Mouse (Mus musculus) ES-Bruce4 (cell line): ENCODE measurements around the gene Psma7. TPM values are rescaled to one million over a fixed set of nuclear protein-coding genes. Genes with fewer than 3 reads are reported as not detected.

Source experiments
- H3K27ac ChIP-seq: 2 replicates; pipeline ENCODE4 v1.5.1; 2012; ENCODE audit warnings: low read length, inconsistent platforms; ENCODE audit not compliant: insufficient read depth
- H3K27me3 ChIP-seq: 2 replicates; pipeline ENCODE4 v1.6.1; 2012; ENCODE audit warnings: mild to moderate bottlenecking, low read length, inconsistent platforms; ENCODE audit not compliant: control insufficient read depth, poor library complexity, insufficient read depth, severe bottlenecking
- H3K36me3 ChIP-seq: 2 replicates; pipeline ENCODE4 v1.6.1; 2012; ENCODE audit warnings: inconsistent platforms, mild to moderate bottlenecking, low read length, moderate library complexity; ENCODE audit not compliant: control insufficient read depth, poor library complexity, insufficient read depth, severe bottlenecking
- H3K4me1 ChIP-seq: one replicate; pipeline ENCODE4 v1.8.1; 2011; ENCODE audit warnings: low read length; ENCODE audit not compliant: control insufficient read depth, insufficient read depth
- H3K4me3 ChIP-seq: 2 replicates; pipeline ENCODE4 v1.5.1; 2011; ENCODE audit warnings: low read depth, mild to moderate bottlenecking, low read length
- H3K9ac ChIP-seq: 2 replicates; pipeline ENCODE4 v1.6.1; 2012; ENCODE audit warnings: low read depth, mild to moderate bottlenecking, inconsistent platforms; ENCODE audit not compliant: poor library complexity, severe bottlenecking
- H3K9me3 ChIP-seq: replicated peaks from 2 replicates; pipeline ENCODE4 v1.6.1; 2012; ENCODE audit warnings: mild to moderate bottlenecking, low read length, inconsistent platforms; ENCODE audit not compliant: control insufficient read depth, poor library complexity, insufficient read depth, severe bottlenecking
- CTCF ChIP-seq: IDR thresholded peaks from one replicate; pipeline ENCODE4 v1.8.1; 2011; ENCODE audit warnings: low read depth, low read length
- EP300 ChIP-seq: IDR thresholded peaks from 2 replicates; pipeline ENCODE4 v1.6.1; 2011; ENCODE audit warnings: low read depth, low read length; ENCODE audit not compliant: insufficient read depth
- POLR2A ChIP-seq: IDR thresholded peaks from one replicate; pipeline ENCODE4 v1.8.1; 2011; ENCODE audit warnings: low read length; ENCODE audit not compliant: insufficient read depth
- polyA plus RNA-seq: library from polyadenylated mRNA; stranded (reverse); fragments of >200 nt; gene quantifications from 2 replicates; pipeline ENCODE4 v1.2.4, GENCODE M21; 2011; ENCODE audit warnings: low read depth; ENCODE audit not compliant: missing spikeins, insufficient read depth, insufficient read length

Gene Psma7
- 257 and 264 TPM in 2 replicates for polyA plus RNA-seq

DNA sequence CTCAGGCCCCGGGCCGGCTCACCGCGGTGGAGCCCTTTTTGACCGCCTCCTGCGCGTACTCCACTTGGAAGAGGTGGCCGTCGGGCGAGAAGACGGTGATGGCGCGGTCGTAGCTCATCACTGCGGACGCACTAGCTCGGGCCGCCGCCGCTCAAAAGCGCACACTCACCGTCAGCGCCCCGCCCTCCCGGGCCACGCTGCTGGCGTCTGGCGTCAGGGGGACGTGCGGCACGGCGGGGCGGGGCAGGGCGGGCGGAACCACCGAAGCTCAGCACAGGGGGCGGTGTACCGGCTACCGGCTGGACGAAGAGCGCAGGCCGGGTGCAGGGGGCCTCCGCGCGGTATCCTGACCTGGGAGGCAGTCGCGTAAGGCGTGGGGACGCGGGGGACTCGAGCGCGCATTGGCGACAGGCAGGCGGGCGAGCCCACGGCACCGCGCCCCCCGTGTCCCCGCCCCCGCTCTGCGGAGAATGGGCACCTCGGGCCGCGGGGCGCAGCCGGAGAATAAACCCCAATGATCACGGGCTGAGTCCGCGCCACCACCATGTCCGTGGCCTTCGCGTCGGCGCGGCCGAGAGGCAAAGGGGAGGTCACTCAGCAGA, at the start of gene Psma7, which contains the start of gene Ss18l1:
Gene Psma7, minus strand, starts transcription at position 178 of the 602 bp plus-strand sequence.
Gene Ss18l1, plus strand, starts transcription at position 254 of the 602 bp plus-strand sequence.
- peaks cover 9% of the 10 kb centered on the region for H3K36me3 ChIP-seq
- TF ChIP-seq EP300 (no peak), POLR2A (peak; percentile 74)
- peaks cover 5% of the 10 kb centered on the region for H3K4me1 ChIP-seq
- H3K9me3 ChIP-seq = no peaks in the 10 kb centered on the region
- peak within 1 kb of the TSS; percentile 92 for H3K9ac ChIP-seq
- peak within 1 kb of the TSS; percentile 82 for H3K4me3 ChIP-seq
- no peaks in the 10 kb centered on the region for H3K27me3 ChIP-seq
- H3K27ac ChIP-seq = peak within 1 kb of the TSS; percentile 46; the same call in 1 of the 2 replicates

DNA sequence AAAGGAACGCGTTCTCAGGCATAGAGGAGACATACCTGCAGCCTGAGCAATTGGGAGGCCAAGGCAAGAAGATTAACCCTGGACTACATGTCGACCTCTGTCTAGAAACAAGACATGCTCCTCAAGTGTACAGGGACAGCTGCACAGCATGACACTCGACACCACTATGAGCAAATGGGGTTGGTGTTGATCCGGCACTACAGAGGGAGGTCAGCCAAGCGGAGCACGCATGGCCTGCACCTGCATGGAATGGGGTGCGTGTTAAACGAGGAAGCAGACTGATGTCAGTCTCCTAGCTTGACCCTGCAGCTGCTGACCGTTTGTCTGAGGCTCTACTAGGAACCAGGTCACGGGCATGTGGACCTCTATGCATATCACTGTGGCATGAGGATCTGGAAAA, 48.1 kb upstream of the Psma7 start:
- TF ChIP-seq EP300 (no peak), POLR2A (no peak), CTCF (no peak)

DNA sequence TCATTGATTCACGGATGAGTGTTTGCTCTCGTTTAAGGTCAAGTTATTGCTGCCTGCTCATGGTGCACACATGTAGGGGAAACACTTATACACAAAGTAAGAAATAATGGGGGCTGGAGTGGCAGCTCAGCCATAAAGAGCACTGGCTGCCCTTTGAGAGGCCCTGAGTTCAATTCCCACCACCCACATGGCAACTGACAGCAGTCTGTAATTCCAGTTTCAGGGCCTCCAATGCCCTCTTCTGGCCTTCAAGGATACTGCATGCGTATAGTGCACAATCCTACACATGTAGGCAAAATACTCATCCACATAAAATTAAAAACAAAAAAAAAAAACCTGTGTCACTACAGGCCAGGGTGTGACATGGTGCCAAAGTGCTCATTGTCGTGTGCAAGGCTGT, 45.2 kb upstream of the Psma7 start:
- H3K27ac ChIP-seq = no peak overlapping the region
- TF ChIP-seq EP300 (no peak), CTCF (peak; percentile 21)
- H3K27me3 ChIP-seq = no peaks in the 10 kb centered on the region

More for the DNA sequence above, 48.1 kb upstream of the Psma7 start:
- Histone ChIP-seq H3K4me1 (no peaks in the 10 kb centered on the region), H3K36me3 (no peaks in the 10 kb centered on the region), H3K9ac (no peak overlapping the region), H3K27ac (no peak overlapping the region), H3K4me3 (no peak overlapping the region), H3K27me3 (no peaks in the 10 kb centered on the region), H3K9me3 (no peaks in the 10 kb centered on the region)

DNA sequence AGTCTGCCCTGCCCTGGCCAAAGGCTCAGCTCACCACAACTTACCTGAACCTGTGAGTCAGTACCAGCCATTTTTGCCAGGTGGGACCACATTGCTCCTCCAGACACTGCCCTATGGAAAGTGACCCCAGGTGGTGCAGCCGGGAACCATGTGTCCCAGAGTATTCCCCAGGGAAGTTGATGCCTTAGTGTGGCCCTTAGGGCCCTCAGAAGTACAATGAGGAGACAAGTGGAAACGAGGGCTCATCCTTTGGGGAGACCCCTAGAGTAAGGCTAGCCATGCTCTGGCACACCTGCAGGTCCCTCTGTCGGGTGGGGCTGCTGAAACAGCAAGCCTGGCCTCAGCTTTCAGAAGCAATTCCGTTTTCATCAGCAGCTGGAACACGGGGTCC, 44.4 kb upstream of the Psma7 start:
- Histone ChIP-seq H3K4me3 (no peak overlapping the region), H3K27ac (no peak overlapping the region), H3K4me1 (peaks cover 2% of the 10 kb centered on the region), H3K36me3 (no peaks in the 10 kb centered on the region), H3K9me3 (no peaks in the 10 kb centered on the region), H3K9ac (no peak overlapping the region), H3K27me3 (no peaks in the 10 kb centered on the region)
- TF ChIP-seq CTCF = no peak
- no peak for TF ChIP-seq POLR2A
- TF ChIP-seq EP300 = no peak

More for the DNA sequence above, 45.2 kb upstream of the Psma7 start:
- Histone ChIP-seq H3K9me3 (no peaks in the 10 kb centered on the region), H3K36me3 (no peaks in the 10 kb centered on the region), H3K9ac (no peak overlapping the region), H3K4me1 (peaks cover 2% of the 10 kb centered on the region), H3K4me3 (no peak overlapping the region)

DNA sequence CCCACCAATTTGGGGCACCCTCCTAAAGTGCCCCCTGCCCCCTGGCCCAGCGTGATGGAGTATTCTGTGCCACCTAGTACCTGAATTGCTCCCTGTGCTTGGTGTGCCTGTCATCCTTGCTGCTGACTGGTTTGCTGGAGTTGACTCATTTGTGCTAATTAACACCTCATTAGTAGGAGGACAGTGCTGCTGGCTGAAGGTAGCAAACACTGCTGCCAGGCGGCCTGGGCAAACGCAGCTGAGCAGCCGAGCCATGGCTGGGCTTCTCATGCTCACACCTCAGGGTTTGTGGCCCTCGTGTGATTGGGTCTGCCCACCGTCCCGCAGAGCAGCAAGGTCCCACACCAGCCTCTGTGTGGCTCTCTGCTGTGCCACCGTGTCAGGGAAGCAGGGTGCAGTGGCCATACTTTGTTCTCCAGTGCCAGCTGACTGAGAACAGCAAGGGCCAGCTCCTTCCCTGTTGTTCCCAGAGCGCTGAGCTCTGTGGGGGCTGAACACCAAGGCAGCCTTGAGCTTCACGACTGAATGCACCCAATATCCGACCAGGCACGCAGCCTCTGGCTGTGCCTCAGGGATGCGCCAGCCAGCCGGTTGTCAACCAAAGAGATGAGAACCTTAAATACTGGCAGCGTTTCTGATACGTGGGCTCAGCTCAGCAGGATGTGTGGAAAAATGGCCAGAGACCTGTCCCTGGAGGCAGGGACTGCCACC, 43.8 kb upstream of the Psma7 start:
- Histone ChIP-seq H3K9ac (no peak overlapping the region), H3K27me3 (no peaks in the 10 kb centered on the region), H3K4me1 (peaks cover 2% of the 10 kb centered on the region), H3K9me3 (no peaks in the 10 kb centered on the region), H3K27ac (no peak overlapping the region), H3K36me3 (no peaks in the 10 kb centered on the region), H3K4me3 (no peak overlapping the region; the same call in 1 of the 2 replicates)
- no peak for TF ChIP-seq POLR2A
- no peak for TF ChIP-seq EP300
- no peak for TF ChIP-seq CTCF

DNA sequence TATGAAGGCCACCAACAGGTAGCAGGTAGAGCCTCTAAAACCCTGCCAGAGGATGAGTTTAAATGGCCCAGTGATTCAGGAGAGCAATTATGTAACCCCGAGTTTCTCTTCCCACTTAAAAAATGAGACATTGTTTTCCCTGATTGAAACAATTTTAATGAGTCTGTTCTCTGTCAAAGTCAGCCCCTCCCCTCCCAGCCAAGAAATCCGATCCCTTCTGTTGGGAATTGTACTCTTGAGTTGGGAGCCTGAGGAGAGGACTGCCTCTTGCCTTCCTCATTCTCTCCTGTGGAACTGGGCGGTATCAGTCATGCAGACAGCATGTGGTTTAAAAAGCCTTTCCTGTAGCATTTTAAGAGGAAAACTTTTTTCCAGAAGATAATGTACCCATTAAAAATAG, 42.3 kb upstream of the Psma7 start:
- Histone ChIP-seq H3K4me3 (no peak overlapping the region), H3K27me3 (no peaks in the 10 kb centered on the region), H3K9ac (no peak overlapping the region), H3K4me1 (peaks cover 2% of the 10 kb centered on the region), H3K36me3 (no peaks in the 10 kb centered on the region), H3K9me3 (no peaks in the 10 kb centered on the region), H3K27ac (no peak overlapping the region)
- no peak for TF ChIP-seq POLR2A
- no peak for TF ChIP-seq CTCF
- no peak for TF ChIP-seq EP300
